Mouse (Mus musculus): ENCODE data around the gene Psmd7. TPM values are rescaled to one million over a fixed set of nuclear protein-coding genes. Genes with fewer than 3 reads are reported as not detected.

Gene Psmd7
- polyA plus RNA-seq, 1 experiment from 2014 or later: 156 TPM

- 66% methylated on average over 7 of the region's 7 CpGs for WGBS
- H3K27me3 ChIP-seq: no peaks in the 10 kb centered on the region
- H3K27ac ChIP-seq: no peak overlapping the region
- H3K36me3 ChIP-seq: no peaks in the 10 kb centered on the region
- no peak overlapping the region for H3K9ac ChIP-seq
- H3K9me3 ChIP-seq (replicated peaks): no peaks in the 10 kb centered on the region
- H3K4me1 ChIP-seq (replicated peaks): no peaks in the 10 kb centered on the region
- H3K4me2 ChIP-seq: no peak overlapping the region
- ATAC-seq (replicated peaks; ENCODE audit: insufficient number of reproducible peaks, insufficient read depth, low FRiP score, low read depth): no peak
- no peak overlapping the region for H3K4me3 ChIP-seq
Observed at GRCm38 (mm10) chr8:107608751-107609150, 20.5 kb upstream of the Psmd7 start.

GRCm38 (mm10) chr8:107603026-107603425 is 14.8 kb upstream of the Psmd7 start:
- Histone ChIP-seq H3K4me2 (no peak overlapping the region), H3K27ac (no peak overlapping the region), H3K9ac (no peak overlapping the region), H3K4me3 (no peak overlapping the region), H3K4me1 (replicated peaks) (no peaks in the 10 kb centered on the region), H3K27me3 (peaks cover 16% of the 10 kb centered on the region), H3K9me3 (replicated peaks) (no peaks in the 10 kb centered on the region), H3K36me3 (no peaks in the 10 kb centered on the region)
- no peak for ATAC-seq (replicated peaks; ENCODE audit: insufficient number of reproducible peaks, insufficient read depth, low FRiP score, low read depth)
- 5% methylated on average over 7 of the region's 7 CpGs for WGBS

GRCm38 (mm10) chr8:107599691-107600090 is 11.4 kb upstream of the Psmd7 start:
- no peak for ATAC-seq (replicated peaks; ENCODE audit: insufficient number of reproducible peaks, insufficient read depth, low FRiP score, low read depth)
- Histone ChIP-seq H3K36me3 (no peaks in the 10 kb centered on the region), H3K9ac (no peak overlapping the region), H3K4me3 (no peak overlapping the region), H3K4me1 (replicated peaks) (no peaks in the 10 kb centered on the region), H3K27ac (no peak overlapping the region), H3K4me2 (no peak overlapping the region), H3K9me3 (replicated peaks) (no peaks in the 10 kb centered on the region), H3K27me3 (peaks cover 16% of the 10 kb centered on the region)
- WGBS: 79% methylated on average over 9 of the region's 9 CpGs

GRCm38 (mm10) chr8:107597731-107598130 is 9.5 kb upstream of the Psmd7 start:
- H3K4me3 ChIP-seq: no peak overlapping the region
- H3K9me3 ChIP-seq (replicated peaks): no peaks in the 10 kb centered on the region
- no peak overlapping the region for H3K9ac ChIP-seq
- H3K27ac ChIP-seq: no peak overlapping the region
- 58% methylated on average over 1 of the region's 1 CpGs for WGBS
- H3K4me2 ChIP-seq: no peak overlapping the region
- H3K27me3 ChIP-seq: peaks cover 20% of the 10 kb centered on the region
- H3K36me3 ChIP-seq: no peaks in the 10 kb centered on the region
- H3K4me1 ChIP-seq (replicated peaks): no peaks in the 10 kb centered on the region
- no peak for ATAC-seq (replicated peaks; ENCODE audit: insufficient number of reproducible peaks, insufficient read depth, low FRiP score, low read depth)

GRCm38 (mm10) chr8:107594817-107595216 is 6.6 kb upstream of the Psmd7 start:
- H3K4me3 ChIP-seq: no peak overlapping the region
- no peak overlapping the region for H3K9ac ChIP-seq
- ATAC-seq (replicated peaks; ENCODE audit: insufficient number of reproducible peaks, insufficient read depth, low FRiP score, low read depth): no peak
- no peaks in the 10 kb centered on the region for H3K9me3 ChIP-seq (replicated peaks)
- H3K4me2 ChIP-seq: no peak overlapping the region
- no peaks in the 10 kb centered on the region for H3K4me1 ChIP-seq (replicated peaks)
- H3K36me3 ChIP-seq: no peaks in the 10 kb centered on the region
- peaks cover 6% of the 10 kb centered on the region; the same call in 1 of the 2 replicates for H3K27me3 ChIP-seq
- 76% methylated on average over 6 of the region's 6 CpGs for WGBS
- no peak overlapping the region for H3K27ac ChIP-seq

GRCm38 (mm10) chr8:107593967-107594729 is 5.9 kb upstream of the Psmd7 start:
- Histone ChIP-seq H3K4me2 (no peak overlapping the region), H3K27ac (no peak overlapping the region), H3K4me1 (replicated peaks) (no peaks in the 10 kb centered on the region), H3K9ac (no peak overlapping the region), H3K9me3 (replicated peaks) (no peaks in the 10 kb centered on the region), H3K36me3 (no peaks in the 10 kb centered on the region), H3K27me3 (peaks cover 4% of the 10 kb centered on the region; the same call in 1 of the 2 replicates), H3K4me3 (no peak overlapping the region)
- ATAC-seq (replicated peaks; ENCODE audit: insufficient number of reproducible peaks, insufficient read depth, low FRiP score, low read depth): no peak
- 68% methylated on average over 4 of the region's 6 CpGs for WGBS

- ATAC-seq (replicated peaks; ENCODE audit: insufficient number of reproducible peaks, insufficient read depth, low FRiP score, low read depth): 0 out of 2 replicates have a peak, but pooled peaks have one; percentile 5
Observed at GRCm38 (mm10) chr8:107587429-107587994, 752 bp downstream of the Psmd7 start.

GRCm38 (mm10) chr8:107582136-107582535 is 6.1 kb downstream of the Psmd7 start:
- H3K36me3 ChIP-seq: peaks cover 75% of the 10 kb centered on the region
- H3K27ac ChIP-seq: no peak overlapping the region
- no peak for ATAC-seq (replicated peaks; ENCODE audit: insufficient number of reproducible peaks, insufficient read depth, low FRiP score, low read depth)
- no peaks in the 10 kb centered on the region for H3K27me3 ChIP-seq
- no peak overlapping the region for H3K4me2 ChIP-seq
- H3K4me1 ChIP-seq (replicated peaks): peaks cover 12% of the 10 kb centered on the region
- no peaks in the 10 kb centered on the region for H3K9me3 ChIP-seq (replicated peaks)
- 90% methylated on average over 11 of the region's 11 CpGs for WGBS
- H3K9ac ChIP-seq: no peak overlapping the region
- no peak overlapping the region for H3K4me3 ChIP-seq

More at GRCm38 (mm10) chr8:107587429-107587994, 752 bp downstream of the Psmd7 start:
- Histone ChIP-seq H3K27ac (peak overlapping the region; percentile 82), H3K9ac (peak overlapping the region; percentile 92), H3K4me3 (peak overlapping the region; percentile 88), H3K4me2 (peak overlapping the region; percentile 67), H3K9me3 (replicated peaks) (no peaks in the 10 kb centered on the region), H3K27me3 (no peaks in the 10 kb centered on the region), H3K36me3 (peaks cover 33% of the 10 kb centered on the region), H3K4me1 (replicated peaks) (peaks cover 14% of the 10 kb centered on the region)
- under 1% methylated on average over 17 of the region's 17 CpGs for WGBS

- Histone ChIP-seq H3K36me3 (peaks cover 75% of the 10 kb centered on the region), H3K9me3 (replicated peaks) (no peaks in the 10 kb centered on the region), H3K27ac (no peak overlapping the region), H3K9ac (no peak overlapping the region), H3K4me2 (no peak overlapping the region), H3K4me1 (replicated peaks) (peaks cover 8% of the 10 kb centered on the region), H3K27me3 (no peaks in the 10 kb centered on the region), H3K4me3 (no peak overlapping the region)
- ATAC-seq (replicated peaks; ENCODE audit: insufficient number of reproducible peaks, insufficient read depth, low FRiP score, low read depth): no peak
- 96% methylated on average over 4 of the region's 4 CpGs for WGBS
Observed at GRCm38 (mm10) chr8:107581536-107581935, 6.7 kb downstream of the Psmd7 start.

GRCm38 (mm10) chr8:107580879-107581278 is 7.4 kb downstream of the Psmd7 start:
- no peak overlapping the region for H3K4me3 ChIP-seq
- H3K9me3 ChIP-seq (replicated peaks): no peaks in the 10 kb centered on the region
- ATAC-seq (replicated peaks; ENCODE audit: insufficient number of reproducible peaks, insufficient read depth, low FRiP score, low read depth): no peak
- no peaks in the 10 kb centered on the region for H3K27me3 ChIP-seq
- H3K36me3 ChIP-seq: peaks cover 73% of the 10 kb centered on the region
- no peak overlapping the region for H3K4me2 ChIP-seq
- H3K9ac ChIP-seq: no peak overlapping the region
- 93% methylated on average over 13 of the region's 13 CpGs for WGBS
- H3K27ac ChIP-seq: no peak overlapping the region
- peaks cover 5% of the 10 kb centered on the region for H3K4me1 ChIP-seq (replicated peaks)

GRCm38 (mm10) chr8:107578541-107578940 is 9.7 kb downstream of the Psmd7 start:
- Histone ChIP-seq H3K9me3 (replicated peaks) (no peaks in the 10 kb centered on the region), H3K36me3 (peaks cover 52% of the 10 kb centered on the region), H3K4me1 (replicated peaks) (peaks cover 4% of the 10 kb centered on the region; the same call in 1 of the 2 replicates), H3K9ac (no peak overlapping the region), H3K4me2 (no peak overlapping the region), H3K27ac (no peak overlapping the region), H3K27me3 (no peaks in the 10 kb centered on the region), H3K4me3 (no peak overlapping the region)
- ATAC-seq (replicated peaks; ENCODE audit: insufficient number of reproducible peaks, insufficient read depth, low FRiP score, low read depth): no peak
- WGBS: 81% methylated on average over 8 of the region's 8 CpGs
